Mouse (Mus musculus): Measurements from ENCODE around the gene Cops4. TPM values are rescaled to one million over a fixed set of nuclear protein-coding genes. Genes with fewer than 3 reads are reported as not detected.

The Cops4 gene
- polyA plus RNA-seq, 1 experiment from 2014 or later, result 236 TPM

- WGBS, result 77% methylated on average over 18 of the region's 18 CpGs
- H3K4me1 ChIP-seq, result peaks cover 8% of the 10 kb centered on the region; the same call in 1 of the 2 replicates
- H3K27ac ChIP-seq (replicated peaks), result no peak overlapping the region
- no peak overlapping the region for H3K4me3 ChIP-seq
- no peaks in the 10 kb centered on the region for H3K27me3 ChIP-seq (replicated peaks; ENCODE audit: low read depth, poor library complexity, severe bottlenecking)
- no peak for DNase-seq (ENCODE audit: low spot score)
- H3K9me3 ChIP-seq, result no peaks in the 10 kb centered on the region
- no peaks in the 10 kb centered on the region for H3K36me3 ChIP-seq (replicated peaks)
Measured at GRCm38 (mm10) chr5:100569250-100569934, 51.3 kb downstream of the Cops4 start.

GRCm38 (mm10) chr5:100569997-100570595 is 52.0 kb downstream of the Cops4 start:
- WGBS, result 70% methylated on average over 13 of the region's 13 CpGs
- DNase-seq (ENCODE audit: low spot score), result no peak
- Histone ChIP-seq H3K9me3 (no peaks in the 10 kb centered on the region), H3K27me3 (replicated peaks; ENCODE audit: low read depth, poor library complexity, severe bottlenecking) (no peaks in the 10 kb centered on the region), H3K36me3 (replicated peaks) (no peaks in the 10 kb centered on the region), H3K4me1 (peaks cover 8% of the 10 kb centered on the region; the same call in 1 of the 2 replicates), H3K27ac (replicated peaks) (no peak overlapping the region), H3K4me3 (0 out of 2 replicates have a peak overlapping the region, but pooled peaks have one; percentile 8)

GRCm38 (mm10) chr5:100570716-100571115 is 52.6 kb downstream of the Cops4 start:
- WGBS, result 36% methylated on average over 8 of the region's 8 CpGs
- peaks cover 8% of the 10 kb centered on the region; the same call in 1 of the 2 replicates for H3K4me1 ChIP-seq
- H3K36me3 ChIP-seq (replicated peaks), result no peaks in the 10 kb centered on the region
- peak; percentile 55 for DNase-seq (ENCODE audit: low spot score)
- no peaks in the 10 kb centered on the region for H3K27me3 ChIP-seq (replicated peaks; ENCODE audit: low read depth, poor library complexity, severe bottlenecking)
- H3K4me3 ChIP-seq, result 0 out of 2 replicates have a peak overlapping the region, but pooled peaks have one; percentile 8
- no peaks in the 10 kb centered on the region for H3K9me3 ChIP-seq
- H3K27ac ChIP-seq (replicated peaks), result peak overlapping the region; percentile 19; the same call in 1 of the 2 replicates

- WGBS, result 39% methylated on average over 7 of the region's 7 CpGs
- Histone ChIP-seq H3K9me3 (no peaks in the 10 kb centered on the region), H3K4me3 (no peak within 1 kb of the TSS), H3K27ac (replicated peaks) (no peak within 1 kb of the TSS), H3K4me1 (peaks cover 8% of the 10 kb centered on the region; the same call in 1 of the 2 replicates), H3K27me3 (replicated peaks; ENCODE audit: low read depth, poor library complexity, severe bottlenecking) (no peaks in the 10 kb centered on the region), H3K36me3 (replicated peaks) (no peaks in the 10 kb centered on the region)
- no peak for DNase-seq (ENCODE audit: low spot score)
Measured at GRCm38 (mm10) chr5:100572069-100572468, 54.0 kb downstream of the Cops4 start, which contains the start of gene Plac8. Gene Plac8, minus strand, starts transcription at chr5:100572245.

GRCm38 (mm10) chr5:100573256-100573655 is 55.1 kb downstream of the Cops4 start:
- Histone ChIP-seq H3K36me3 (replicated peaks) (no peaks in the 10 kb centered on the region), H3K27ac (replicated peaks) (no peak overlapping the region), H3K9me3 (no peaks in the 10 kb centered on the region), H3K27me3 (replicated peaks; ENCODE audit: low read depth, poor library complexity, severe bottlenecking) (no peaks in the 10 kb centered on the region), H3K4me3 (no peak overlapping the region), H3K4me1 (peaks cover 8% of the 10 kb centered on the region; the same call in 1 of the 2 replicates)
- no peak for DNase-seq (ENCODE audit: low spot score)
- 91% methylated on average over 5 of the region's 5 CpGs for WGBS

- Histone ChIP-seq H3K27me3 (replicated peaks; ENCODE audit: low read depth, poor library complexity, severe bottlenecking) (no peaks in the 10 kb centered on the region), H3K4me1 (peaks cover 8% of the 10 kb centered on the region; the same call in 1 of the 2 replicates), H3K4me3 (no peak overlapping the region), H3K36me3 (replicated peaks) (no peaks in the 10 kb centered on the region), H3K9me3 (no peaks in the 10 kb centered on the region), H3K27ac (replicated peaks) (no peak overlapping the region)
- DNase-seq (ENCODE audit: low spot score), result no peak
- 65% methylated on average over 1 of the region's 1 CpGs for WGBS
Measured at GRCm38 (mm10) chr5:100574771-100575170, 56.7 kb downstream of the Cops4 start.

GRCm38 (mm10) chr5:100578863-100579411 is 60.8 kb downstream of the Cops4 start:
- H3K9me3 ChIP-seq, result no peaks in the 10 kb centered on the region
- H3K4me3 ChIP-seq, result no peak overlapping the region
- DNase-seq (ENCODE audit: low spot score), result no peak
- no peaks in the 10 kb centered on the region for H3K27me3 ChIP-seq (replicated peaks; ENCODE audit: low read depth, poor library complexity, severe bottlenecking)
- H3K36me3 ChIP-seq (replicated peaks), result no peaks in the 10 kb centered on the region
- no peaks in the 10 kb centered on the region for H3K4me1 ChIP-seq
- H3K27ac ChIP-seq (replicated peaks), result no peak overlapping the region
- WGBS, result 90% methylated on average over 5 of the region's 5 CpGs

- Histone ChIP-seq H3K4me1 (no peaks in the 10 kb centered on the region), H3K27ac (replicated peaks) (no peak overlapping the region), H3K4me3 (no peak overlapping the region), H3K9me3 (no peaks in the 10 kb centered on the region), H3K36me3 (replicated peaks) (no peaks in the 10 kb centered on the region), H3K27me3 (replicated peaks; ENCODE audit: low read depth, poor library complexity, severe bottlenecking) (no peaks in the 10 kb centered on the region)
- WGBS, result 72% methylated on average over 11 of the region's 11 CpGs
- no peak for DNase-seq (ENCODE audit: low spot score)
Measured at GRCm38 (mm10) chr5:100581622-100582434, 63.7 kb downstream of the Cops4 start.

GRCm38 (mm10) chr5:100582435-100582826 is 64.3 kb downstream of the Cops4 start:
- WGBS, result 94% methylated on average over 5 of the region's 5 CpGs
- H3K4me1 ChIP-seq, result no peaks in the 10 kb centered on the region
- no peak overlapping the region for H3K4me3 ChIP-seq
- H3K27ac ChIP-seq (replicated peaks), result no peak overlapping the region
- no peak for DNase-seq (ENCODE audit: low spot score)
- no peaks in the 10 kb centered on the region for H3K27me3 ChIP-seq (replicated peaks; ENCODE audit: low read depth, poor library complexity, severe bottlenecking)
- no peaks in the 10 kb centered on the region for H3K36me3 ChIP-seq (replicated peaks)
- H3K9me3 ChIP-seq, result no peaks in the 10 kb centered on the region

- Histone ChIP-seq H3K4me3 (no peak overlapping the region), H3K4me1 (no peaks in the 10 kb centered on the region), H3K9me3 (no peaks in the 10 kb centered on the region), H3K36me3 (replicated peaks) (no peaks in the 10 kb centered on the region), H3K27me3 (replicated peaks; ENCODE audit: low read depth, poor library complexity, severe bottlenecking) (no peaks in the 10 kb centered on the region), H3K27ac (replicated peaks) (no peak overlapping the region)
- 86% methylated on average over 7 of the region's 7 CpGs for WGBS
- DNase-seq (ENCODE audit: low spot score), result no peak
Measured at GRCm38 (mm10) chr5:100583066-100583465, 65.0 kb downstream of the Cops4 start.

- WGBS, result 94% methylated on average over 8 of the region's 8 CpGs
- no peak overlapping the region for H3K4me3 ChIP-seq
- DNase-seq (ENCODE audit: low spot score), result no peak
Measured at GRCm38 (mm10) chr5:100585206-100585644, 67.1 kb downstream of the Cops4 start.

GRCm38 (mm10) chr5:100585657-100586056 is 67.5 kb downstream of the Cops4 start:
- DNase-seq (ENCODE audit: low spot score), result no peak
- no peaks in the 10 kb centered on the region for H3K9me3 ChIP-seq
- 86% methylated on average over 3 of the region's 3 CpGs for WGBS

More at GRCm38 (mm10) chr5:100585206-100585644, 67.1 kb downstream of the Cops4 start:
- Histone ChIP-seq H3K27me3 (replicated peaks; ENCODE audit: low read depth, poor library complexity, severe bottlenecking) (no peaks in the 10 kb centered on the region), H3K4me1 (no peaks in the 10 kb centered on the region), H3K36me3 (replicated peaks) (no peaks in the 10 kb centered on the region), H3K27ac (replicated peaks) (no peak overlapping the region), H3K9me3 (no peaks in the 10 kb centered on the region)

More at GRCm38 (mm10) chr5:100585657-100586056, 67.5 kb downstream of the Cops4 start:
- H3K4me3 ChIP-seq, result no peak overlapping the region
- no peak overlapping the region for H3K27ac ChIP-seq (replicated peaks)
- no peaks in the 10 kb centered on the region for H3K27me3 ChIP-seq (replicated peaks; ENCODE audit: low read depth, poor library complexity, severe bottlenecking)
- no peaks in the 10 kb centered on the region for H3K36me3 ChIP-seq (replicated peaks)
- H3K4me1 ChIP-seq, result no peaks in the 10 kb centered on the region
